Mouse (Mus musculus) small intestine, adult 2 months (tissue): Measurements from ENCODE around the gene Relt. TPM values are rescaled to one million over a fixed set of nuclear protein-coding genes. Genes with fewer than 3 reads are reported as not detected.
A peak's percentile ranks its signal among the peaks of the same experiment; 100 is the strongest.

Source experiments
- H3K27ac ChIP-seq: fragments of 200-500 bp; 2 replicates; pipeline ENCODE4 v1.5.1; 2012; ENCODE audit warnings: low read depth, low read length, control low read depth, inconsistent platforms; ENCODE audit not compliant: insufficient read depth
- H3K27me3 ChIP-seq: fragments of 200-500 bp; 2 replicates; pipeline ENCODE4 v1.6.1; 2012; ENCODE audit warnings: mild to moderate bottlenecking, moderate library complexity, low read length, inconsistent platforms; ENCODE audit not compliant: control insufficient read depth, insufficient read depth
- H3K36me3 ChIP-seq: fragments of 200-500 bp; 2 replicates; pipeline ENCODE4 v1.6.1; 2012; ENCODE audit warnings: mild to moderate bottlenecking, low read length, control low read depth, inconsistent platforms; ENCODE audit not compliant: control insufficient read depth, insufficient read depth
- H3K4me1 ChIP-seq: fragments of 200-500 bp; 2 replicates; pipeline ENCODE4 v1.6.1; 2012; ENCODE audit warnings: low read length, inconsistent platforms, mixed read lengths; ENCODE audit not compliant: control insufficient read depth, insufficient read depth, insufficient read length
- H3K4me3 ChIP-seq: fragments of 200-500 bp; 2 replicates; pipeline ENCODE4 v1.5.1; 2012; ENCODE audit warnings: low read depth, mild to moderate bottlenecking, control low read depth, inconsistent platforms, low read length, moderate library complexity
- CTCF ChIP-seq: fragments of 200-500 bp; IDR thresholded peaks from 2 replicates; pipeline ENCODE4 v1.5.1; 2012; ENCODE audit warnings: low read depth, mild to moderate bottlenecking, control low read depth, inconsistent platforms, low read length, moderate library complexity, mixed read lengths; ENCODE audit not compliant: insufficient replicate concordance, insufficient read length; ENCODE audit errors: extremely low read depth
- POLR2A ChIP-seq: fragments of 200-500 bp; IDR thresholded peaks from 2 replicates; pipeline ENCODE4 v1.6.1; 2012; ENCODE audit warnings: low read depth, mild to moderate bottlenecking, control low read depth, inconsistent platforms, low read length, moderate library complexity
- WGBS: fragments of 180-500 bp; shearing (Covaris S2); methylation state at CpG from one replicate; pipeline ENCODE4 v1.1.7; 2018; 5-methylcytosine and 5-hydroxymethylcytosine counted together
- polyA plus RNA-seq: library from polyadenylated mRNA; depleted of rRNA; stranded (reverse); fragments of >200 nt; gene quantifications from 2 replicates; pipeline ENCODE4 v1.2.3, GENCODE M21; 2012

The Relt gene
- polyA plus RNA-seq, 1 experiment: 7.0 TPM

- TF ChIP-seq CTCF: no peak
- no peak for TF ChIP-seq POLR2A
- WGBS: 85% methylated on average over 9 of the region's 9 CpGs
- H3K4me3 ChIP-seq: no peak overlapping the region
- peaks cover 5% of the 10 kb centered on the region for H3K4me1 ChIP-seq
- H3K36me3 ChIP-seq: no peaks in the 10 kb centered on the region
- H3K27ac ChIP-seq: no peak overlapping the region
- no peaks in the 10 kb centered on the region for H3K27me3 ChIP-seq
These were observed 13.5 kb upstream of the Relt start for GRCm38 (mm10) chr7:100876771-100877170.

GRCm38 (mm10) chr7:100876293-100876692 is 13.0 kb upstream of the Relt start:
- Histone ChIP-seq H3K27ac (no peak overlapping the region), H3K27me3 (no peaks in the 10 kb centered on the region), H3K4me1 (peaks cover 5% of the 10 kb centered on the region), H3K36me3 (no peaks in the 10 kb centered on the region), H3K4me3 (no peak overlapping the region)
- 91% methylated on average over 13 of the region's 13 CpGs for WGBS
- TF ChIP-seq CTCF (no peak), POLR2A (no peak)

GRCm38 (mm10) chr7:100875822-100876221 is 12.6 kb upstream of the Relt start:
- Histone ChIP-seq H3K27me3 (no peaks in the 10 kb centered on the region), H3K36me3 (no peaks in the 10 kb centered on the region), H3K4me1 (peaks cover 5% of the 10 kb centered on the region), H3K4me3 (no peak overlapping the region), H3K27ac (no peak overlapping the region)
- WGBS: 35% methylated on average over 1 of the region's 1 CpGs
- TF ChIP-seq CTCF (no peak), POLR2A (no peak)

- no peak overlapping the region for H3K4me3 ChIP-seq
- no peak for TF ChIP-seq POLR2A
- no peak for TF ChIP-seq CTCF
- H3K27me3 ChIP-seq: no peaks in the 10 kb centered on the region
- no peak overlapping the region for H3K27ac ChIP-seq
- WGBS: 92% methylated on average over 13 of the region's 13 CpGs
- H3K4me1 ChIP-seq: 0 out of 2 replicates have a peak, but pooled peaks cover 1% of the 10 kb centered on the region
- no peaks in the 10 kb centered on the region for H3K36me3 ChIP-seq
These were observed 10.0 kb upstream of the Relt start for GRCm38 (mm10) chr7:100873197-100873596.

- no peak overlapping the region for H3K27ac ChIP-seq
- no peaks in the 10 kb centered on the region for H3K36me3 ChIP-seq
- no peak for TF ChIP-seq POLR2A
- TF ChIP-seq CTCF: no peak
- 0 out of 2 replicates have a peak, but pooled peaks cover 1% of the 10 kb centered on the region for H3K4me1 ChIP-seq
- WGBS: 49% methylated on average over 5 of the region's 5 CpGs
- H3K4me3 ChIP-seq: no peak overlapping the region
- H3K27me3 ChIP-seq: no peaks in the 10 kb centered on the region
These were observed 8.6 kb upstream of the Relt start for GRCm38 (mm10) chr7:100871892-100872291.

GRCm38 (mm10) chr7:100871355-100871754 is 8.1 kb upstream of the Relt start:
- WGBS: 82% methylated on average over 4 of the region's 4 CpGs
- Histone ChIP-seq H3K27me3 (no peaks in the 10 kb centered on the region), H3K36me3 (no peaks in the 10 kb centered on the region), H3K4me3 (no peak overlapping the region), H3K4me1 (0 out of 2 replicates have a peak, but pooled peaks cover 1% of the 10 kb centered on the region), H3K27ac (no peak overlapping the region)
- no peak for TF ChIP-seq POLR2A
- no peak for TF ChIP-seq CTCF

- Histone ChIP-seq H3K4me3 (no peak overlapping the region), H3K4me1 (0 out of 2 replicates have a peak, but pooled peaks cover 1% of the 10 kb centered on the region), H3K36me3 (no peaks in the 10 kb centered on the region), H3K27ac (no peak overlapping the region), H3K27me3 (no peaks in the 10 kb centered on the region)
- TF ChIP-seq CTCF: no peak
- TF ChIP-seq POLR2A: no peak
- 84% methylated on average over 8 of the region's 8 CpGs for WGBS
These were observed 6.8 kb upstream of the Relt start for GRCm38 (mm10) chr7:100869877-100870629.

- Histone ChIP-seq H3K36me3 (no peaks in the 10 kb centered on the region), H3K27ac (0 out of 2 replicates have a peak overlapping the region, but pooled peaks have one; percentile 8), H3K27me3 (no peaks in the 10 kb centered on the region), H3K4me3 (no peak overlapping the region), H3K4me1 (no peaks in the 10 kb centered on the region)
- no peak for TF ChIP-seq CTCF
- TF ChIP-seq POLR2A: no peak
- WGBS: 65% methylated on average over 4 of the region's 4 CpGs
These were observed 5.3 kb upstream of the Relt start for GRCm38 (mm10) chr7:100868551-100868950.
